Mouse (Mus musculus) MEL (cell line): Measurements from ENCODE around the gene Ptgdr2. TPM values are rescaled to one million over a fixed set of nuclear protein-coding genes. Genes with fewer than 3 reads are reported as not detected.

Experiments
- DNase-seq: peaks from one replicate; pipeline ENCODE4 v3.0.0; 2011; ENCODE audit warnings: low read depth, low spot score
- H3K27ac ChIP-seq: 2 replicates; pipeline ENCODE4 v1.5.1; 2012; ENCODE audit warnings: low read depth, mild to moderate bottlenecking, control low read depth, low read length, moderate library complexity; ENCODE audit not compliant: control insufficient read depth
- H3K27me3 ChIP-seq, 2 experiments: fragments of 150-350 bp in 1 of 2; sonication (generic) in 1 of 2; 2 replicates each; pipeline ENCODE4 v1.6.1; 2012; ENCODE audit warnings: low read length in 2 of 2, mild to moderate bottlenecking in 2 of 2, improper control_type of control experiment in 1 of 2, moderate library complexity in 1 of 2; ENCODE audit not compliant: insufficient read depth in 2 of 2, control insufficient read depth in 1 of 2
- H3K36me3 ChIP-seq, 2 experiments: 2 replicates each; pipeline ENCODE4 v1.6.1; 2012 to 2014; ENCODE audit warnings: low read length in 2 of 2, improper control_type of control experiment in 1 of 2, inconsistent platforms in 1 of 2, mild to moderate bottlenecking in 1 of 2; ENCODE audit not compliant: insufficient read depth in 2 of 2, control insufficient read depth in 1 of 2
- H3K4me1 ChIP-seq, 2 experiments: fragments of 150-350 bp in 1 of 2; sonication (generic) in 1 of 2; 2 replicates each; pipeline ENCODE4 v1.6.1; 2012; ENCODE audit warnings: low read length in 2 of 2, improper control_type of control experiment in 1 of 2, mild to moderate bottlenecking in 1 of 2; ENCODE audit not compliant: insufficient read depth in 2 of 2, control insufficient read depth in 1 of 2
- H3K4me3 ChIP-seq, 2 experiments: fragments of 150-350 bp in 1 of 2; sonication (generic) in 1 of 2; 2 replicates each; pipeline ENCODE4 v1.5.1; 2012; ENCODE audit warnings: low read depth in 2 of 2, low read length in 2 of 2, mild to moderate bottlenecking in 2 of 2, moderate library complexity in 2 of 2, control low read depth in 1 of 2, improper control_type of control experiment in 1 of 2; ENCODE audit not compliant: control insufficient read depth in 1 of 2, insufficient read depth in 1 of 2
- H3K79me2 ChIP-seq: 2 replicates; pipeline ENCODE4 v1.6.1; 2012; ENCODE audit warnings: mild to moderate bottlenecking, low read length, moderate library complexity; ENCODE audit not compliant: control insufficient read depth, poor library complexity, insufficient read depth
- H3K9ac ChIP-seq: 2 replicates; pipeline ENCODE4 v1.6.1; 2012; ENCODE audit warnings: low read depth, mild to moderate bottlenecking, control low read depth, low read length, moderate library complexity; ENCODE audit not compliant: control insufficient read depth, poor library complexity, severe bottlenecking
- H3K9me3 ChIP-seq: fragments of 150-350 bp; sonication (generic); replicated peaks from 2 replicates; pipeline ENCODE4 v1.6.1; 2012; ENCODE audit warnings: mild to moderate bottlenecking, low read length, improper control_type of control experiment, moderate library complexity; ENCODE audit not compliant: insufficient read depth
- ELF1 ChIP-seq: IDR thresholded peaks from 2 replicates; pipeline ENCODE4 v1.6.1; 2014; ENCODE audit warnings: low read depth, mild to moderate bottlenecking, inconsistent platforms, low read length, improper control_type of control experiment, moderate library complexity
- EP300 ChIP-seq, 2 experiments: IDR thresholded peaks; 2 replicates each; pipeline ENCODE4 v1.6.1; 2011; ENCODE audit warnings: improper control_type of control experiment in 2 of 2, low read length in 2 of 2, low read depth in 1 of 2, mild to moderate bottlenecking in 1 of 2
- ETS1 ChIP-seq: IDR thresholded peaks from 2 replicates; pipeline ENCODE4 v1.6.1; 2012; ENCODE audit warnings: low read depth, mild to moderate bottlenecking, inconsistent platforms, low read length, improper control_type of control experiment, moderate library complexity
- JUND ChIP-seq: IDR thresholded peaks from 2 replicates; pipeline ENCODE4 v1.6.1; 2011; ENCODE audit warnings: low read depth, mild to moderate bottlenecking, improper control_type of control experiment, low read length
- MAFK ChIP-seq: IDR thresholded peaks from 2 replicates; pipeline ENCODE4 v1.6.1; 2011; ENCODE audit warnings: low read depth, mild to moderate bottlenecking, low read length, improper control_type of control experiment, borderline replicate concordance
- MAZ ChIP-seq: IDR thresholded peaks from 2 replicates; pipeline ENCODE4 v1.6.1; 2012; ENCODE audit warnings: low read depth, mild to moderate bottlenecking, inconsistent platforms, low read length, improper control_type of control experiment
- MEF2A ChIP-seq: IDR thresholded peaks from 2 replicates; pipeline ENCODE4 v1.6.1; 2014; ENCODE audit warnings: low read depth, mild to moderate bottlenecking, inconsistent platforms, low read length, improper control_type of control experiment; ENCODE audit not compliant: poor library complexity, insufficient replicate concordance, severe bottlenecking; ENCODE audit errors: extremely low read depth
- MYC ChIP-seq: IDR thresholded peaks from 2 replicates; pipeline ENCODE4 v1.6.1; 2011; ENCODE audit warnings: low read depth, mild to moderate bottlenecking, low read length, improper control_type of control experiment, moderate library complexity
- RAD21 ChIP-seq: IDR thresholded peaks from 2 replicates; pipeline ENCODE4 v1.6.1; 2011; ENCODE audit warnings: mild to moderate bottlenecking, low read depth, low read length, improper control_type of control experiment
- SMC3 ChIP-seq: IDR thresholded peaks from 2 replicates; pipeline ENCODE4 v1.6.1; 2011; ENCODE audit warnings: low read depth, low read length, improper control_type of control experiment
- TAL1 ChIP-seq: IDR thresholded peaks from 2 replicates; pipeline ENCODE4 v1.6.1; 2012; ENCODE audit warnings: mild to moderate bottlenecking, inconsistent platforms, low read length, moderate library complexity, mixed read lengths
- TCF12 ChIP-seq: IDR thresholded peaks from 2 replicates; pipeline ENCODE4 v1.6.1; 2014; ENCODE audit warnings: low read depth, mild to moderate bottlenecking, inconsistent platforms, low read length, improper control_type of control experiment, moderate library complexity
- UBTF ChIP-seq: IDR thresholded peaks from 2 replicates; pipeline ENCODE4 v1.6.1; 2012; ENCODE audit warnings: low read depth, mild to moderate bottlenecking, inconsistent platforms, low read length, improper control_type of control experiment, moderate library complexity, borderline replicate concordance; ENCODE audit not compliant: insufficient read depth
- USF1 ChIP-seq: IDR thresholded peaks from 2 replicates; pipeline ENCODE4 v1.6.1; 2014; ENCODE audit warnings: low read depth, mild to moderate bottlenecking, inconsistent platforms, low read length, improper control_type of control experiment, moderate library complexity
- USF2 ChIP-seq, 2 experiments: IDR thresholded peaks; 2 replicates each; pipeline ENCODE4 v1.6.1; 2011 to 2012; ENCODE audit warnings: improper control_type of control experiment in 2 of 2, low read length in 2 of 2, borderline replicate concordance in 1 of 2, inconsistent platforms in 1 of 2, low read depth in 1 of 2, mild to moderate bottlenecking in 1 of 2; ENCODE audit not compliant: insufficient read depth in 1 of 2
- ZNF384 ChIP-seq: IDR thresholded peaks from 2 replicates; pipeline ENCODE4 v1.6.1; 2012; ENCODE audit warnings: low read depth, mild to moderate bottlenecking, inconsistent platforms, low read length, improper control_type of control experiment
- polyA plus RNA-seq, 2 experiments: library from polyadenylated mRNA; stranded (reverse) in 1 of 2; unstranded in 1 of 2; fragments of >175 nt in 1 of 2; fragments of >200 nt in 1 of 2; gene quantifications; 2 replicates each; pipeline versions ENCODE4 v1.2.1 to v1.2.4; 2012; ENCODE audit warnings: low replicate concordance in 2 of 2, low read depth in 1 of 2; ENCODE audit not compliant: insufficient read length in 2 of 2, insufficient read depth in 1 of 2, missing spikeins in 1 of 2
- total RNA-seq: library from RNA; depleted of rRNA; stranded (reverse); fragments of 300-350 nt; gene quantifications from 2 replicates; pipeline ENCODE4 v1.2.3, GENCODE M21; 2012

Ptgdr2 gene
- total and polyA plus RNA-seq, 3 experiments, result 0.31 to 0.46 TPM; not detected in 1

GRCm38 (mm10) chr19:10909087-10909721 lies 27.8 kb upstream of the Ptgdr2 start:
- Histone ChIP-seq H3K36me3 (peaks cover 0 to 2% of the 10 kb centered on the region in 2 experiments; a peak in 1 of 4 replicates), H3K79me2 (no peaks in the 10 kb centered on the region), H3K9ac (no peak overlapping the region), H3K27ac (no peak overlapping the region), H3K4me1 (0 out of 4 replicates have a peak, but pooled peaks cover 0 to 2% of the 10 kb centered on the region in 2 experiments), H3K27me3 (no peaks in the 10 kb centered on the region), H3K9me3 (no peaks in the 10 kb centered on the region), H3K4me3 (no peak overlapping the region)
- DNase-seq, result no peak
- TF ChIP-seq ETS1 (no peak), UBTF (no peak), MAZ (no peak), ELF1 (no peak), MYC (no peak)

GRCm38 (mm10) chr19:10914291-10914690 lies 22.7 kb upstream of the Ptgdr2 start:
- no peaks in the 10 kb centered on the region for H3K27me3 ChIP-seq
- peaks cover 0 to 10% of the 10 kb centered on the region in 2 experiments; a peak in 2 of 4 replicates for H3K4me1 ChIP-seq
- H3K4me3 ChIP-seq, result no peak overlapping the region
- TF ChIP-seq MAFK, result no peak
- TF ChIP-seq USF2 (IDR thresholded peaks at IDR 0.05; ENCODE audit: borderline replicate concordance in 1 of 2, insufficient read depth in 1 of 2, low read depth in 1 of 2, low read length in 2 of 2), result no peak
- TF ChIP-seq MYC, result no peak
- peak; percentile 38 for TF ChIP-seq TAL1
- TF ChIP-seq JUND, result no peak
- 0 out of 2 replicates have a peak, but pooled peaks have one; percentile 36 for TF ChIP-seq TCF12
- TF ChIP-seq ZNF384, result no peak
- no peak for TF ChIP-seq USF1
- peak; percentile 37 to 67 for TF ChIP-seq EP300 (IDR thresholded peaks at IDR 0.05; ENCODE audit: low read depth in 1 of 2, low read length in 2 of 2)
- peak; percentile 44; the same call in 1 of the 2 replicates for TF ChIP-seq MEF2A
- TF ChIP-seq SMC3, result 0 out of 2 replicates have a peak, but pooled peaks have one; percentile 6
- TF ChIP-seq RAD21, result no peak
- TF ChIP-seq, all 39 proteins: peak for 5
- Histone ChIP-seq H3K36me3 (no peaks in the 10 kb centered on the region), H3K27ac (no peak overlapping the region), H3K9ac (no peak overlapping the region), H3K79me2 (no peaks in the 10 kb centered on the region), H3K9me3 (no peaks in the 10 kb centered on the region)
- DNase-seq, result peak; percentile 73
